Mouse (Mus musculus) brain, embryonic 14.5 days (tissue): ENCODE results near the gene Atp6v0a1.

Experiments
- CTCF ChIP-seq: fragments of 200-500 bp; IDR thresholded peaks from 2 replicates; pipeline ENCODE4 v1.5.1; 2012; ENCODE audit warnings: inconsistent platforms, mild to moderate bottlenecking, moderate library complexity, borderline replicate concordance; ENCODE audit not compliant: insufficient read depth, insufficient read length; ENCODE audit errors: extremely low read depth
- POLR2A ChIP-seq: fragments of 200-500 bp; IDR thresholded peaks from 2 replicates; pipeline ENCODE4 v1.6.1; 2012; ENCODE audit warnings: mild to moderate bottlenecking, inconsistent platforms, borderline replicate concordance; ENCODE audit not compliant: poor library complexity, insufficient read depth, insufficient read length, severe bottlenecking; ENCODE audit errors: extremely low read depth

DNA sequence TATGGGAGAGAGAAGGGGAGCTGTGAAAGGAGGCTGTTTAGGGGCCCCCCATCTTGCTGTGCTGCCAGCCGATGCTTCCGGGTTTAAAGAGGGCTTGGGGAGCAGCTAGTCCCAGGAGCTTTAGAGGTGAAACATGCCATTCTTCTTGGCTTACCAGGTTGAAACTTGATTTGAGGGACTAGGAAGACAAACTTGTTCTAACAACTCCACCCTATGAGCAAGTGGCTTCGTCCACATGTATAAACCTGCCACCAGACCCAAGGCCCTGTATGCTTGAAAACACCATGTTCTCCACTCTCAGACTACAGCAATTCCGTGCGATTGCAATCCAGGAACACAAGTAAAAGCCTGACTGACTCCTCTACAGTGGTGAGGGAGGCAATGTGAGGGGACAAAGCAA lies 93.8 kb downstream of the Atp6v0a1 start:
- TF ChIP-seq POLR2A (no peak), CTCF (no peak)
